Mouse (Mus musculus) cerebellum, adult 11 months (tissue): ENCODE results near the gene Rps6.

ENCODE experiments used
- DNase-seq: peaks from one replicate; pipeline ENCODE4 v3.0.0; 2022

Rps6 gene

GRCm38 (mm10) chr4:86857113-86858069, at the start of gene Rps6:
Gene Rps6 (minus strand): TSS chr4:86857412.
- DNase-seq: peak; percentile 95

- DNase-seq: no peak
Measured at GRCm38 (mm10) chr4:86905869-86906268, 48.7 kb upstream of the Rps6 start.

GRCm38 (mm10) chr4:86904969-86905368, 47.8 kb upstream of the Rps6 start:
- DNase-seq: no peak

GRCm38 (mm10) chr4:86902351-86902750, 45.1 kb upstream of the Rps6 start:
- no peak for DNase-seq

GRCm38 (mm10) chr4:86898791-86899474, 41.7 kb upstream of the Rps6 start:
- DNase-seq: no peak

- DNase-seq: no peak
Measured at GRCm38 (mm10) chr4:86897411-86897810, 40.2 kb upstream of the Rps6 start.

- no peak for DNase-seq
Measured at GRCm38 (mm10) chr4:86887879-86888278, 30.7 kb upstream of the Rps6 start.

- no peak for DNase-seq
Measured at GRCm38 (mm10) chr4:86886160-86886878, 29.1 kb upstream of the Rps6 start.

- DNase-seq: no peak
Measured at GRCm38 (mm10) chr4:86885790-86886159, 28.6 kb upstream of the Rps6 start.

- no peak for DNase-seq
Measured at GRCm38 (mm10) chr4:86884945-86885344, 27.7 kb upstream of the Rps6 start.

GRCm38 (mm10) chr4:86882413-86882812, 25.2 kb upstream of the Rps6 start:
- no peak for DNase-seq

- DNase-seq: no peak
Measured at GRCm38 (mm10) chr4:86881178-86881577, 24.0 kb upstream of the Rps6 start.

- DNase-seq: no peak
Measured at GRCm38 (mm10) chr4:86879477-86879876, 22.3 kb upstream of the Rps6 start.

GRCm38 (mm10) chr4:86874146-86874847, 17.1 kb upstream of the Rps6 start, which contains the start of gene Acer2:
Gene Acer2 (plus strand): TSS chr4:86874396.
- DNase-seq: peak; percentile 72

- no peak for DNase-seq
Measured at GRCm38 (mm10) chr4:86873072-86873471, 15.9 kb upstream of the Rps6 start.

GRCm38 (mm10) chr4:86871988-86872387, 14.8 kb upstream of the Rps6 start:
- no peak for DNase-seq

- DNase-seq: no peak
Measured at GRCm38 (mm10) chr4:86864087-86864486, 6.9 kb upstream of the Rps6 start.

- DNase-seq: no peak
Measured at GRCm38 (mm10) chr4:86858070-86858440, 843 bp upstream of the Rps6 start.

- DNase-seq: no peak
Measured at GRCm38 (mm10) chr4:86856304-86857112, 704 bp downstream of the Rps6 start.

GRCm38 (mm10) chr4:86852813-86853590, 4.2 kb downstream of the Rps6 start:
- DNase-seq: no peak

- DNase-seq: no peak
Measured at GRCm38 (mm10) chr4:86852018-86852417, 5.2 kb downstream of the Rps6 start.
